Mouse (Mus musculus) heart, embryonic 11.5 days (tissue): ENCODE results near the gene Bcl11a. TPM values are rescaled to one million over a fixed set of nuclear protein-coding genes. Genes with fewer than 3 reads are reported as not detected.

Experiments
- ATAC-seq: fragments of 200-750 bp; cut with Nextera tagmentation; replicated peaks from 2 replicates; pipeline ENCODE4 v1.8.0; 2017; ENCODE audit warnings: moderate library complexity; ENCODE audit not compliant: insufficient number of reproducible peaks, low FRiP score, low TSS enrichment
- H3K27ac ChIP-seq: fragments of 300-500 bp; sonication (generic); 2 replicates; pipeline ENCODE4 v1.5.1; 2014; ENCODE audit warnings: mild to moderate bottlenecking, low read depth, low read length
- H3K27me3 ChIP-seq: fragments of 300-500 bp; sonication (generic); 2 replicates; pipeline ENCODE4 v1.6.1; 2014; ENCODE audit warnings: mild to moderate bottlenecking, low read length, mixed read lengths; ENCODE audit not compliant: control insufficient read depth, insufficient read depth
- H3K36me3 ChIP-seq: fragments of 300-500 bp; sonication (generic); 2 replicates; pipeline ENCODE4 v1.6.1; 2014; ENCODE audit warnings: mild to moderate bottlenecking, low read length, moderate library complexity, mixed read lengths; ENCODE audit not compliant: control insufficient read depth, insufficient read depth
- H3K4me1 ChIP-seq: fragments of 300-500 bp; sonication (generic); 2 replicates; pipeline ENCODE4 v1.6.1; 2014; ENCODE audit warnings: low read length; ENCODE audit not compliant: control insufficient read depth, insufficient read depth
- H3K4me2 ChIP-seq: fragments of 300-500 bp; sonication (generic); 2 replicates; pipeline ENCODE4 v1.6.1; 2014; ENCODE audit warnings: mild to moderate bottlenecking, moderate library complexity
- H3K4me3 ChIP-seq: fragments of 300-500 bp; sonication (generic); 2 replicates; pipeline ENCODE4 v1.5.1; 2014; ENCODE audit warnings: low read depth, low read length
- H3K9ac ChIP-seq: fragments of 300-500 bp; sonication (generic); 2 replicates; pipeline ENCODE4 v1.6.1; 2014; ENCODE audit warnings: mild to moderate bottlenecking, low read depth, low read length, moderate library complexity
- H3K9me3 ChIP-seq: fragments of 300-500 bp; sonication (generic); replicated peaks from 2 replicates; pipeline ENCODE4 v1.6.1; 2016; ENCODE audit warnings: low read length; ENCODE audit not compliant: control insufficient read depth
- WGBS: fragments of 180-500 bp; shearing (Covaris S2); extraction: QIAGEN DNeasy Blood & Tissue Kit; methylation state at CpG from one replicate; pipeline ENCODE4 v1.1.7; 2014; ENCODE audit not compliant: insufficient replicate concordance; 5-methylcytosine and 5-hydroxymethylcytosine counted together
- polyA plus RNA-seq: library from polyadenylated mRNA; unstranded; fragments of >200 nt; fragmentation: Nextera tagmentation; extraction: Ambion mirVana; gene quantifications from 2 replicates; pipeline ENCODE4 v1.2.1, GENCODE M21; 2014

The Bcl11a gene
- polyA plus RNA-seq, 1 experiment from 2014 or later, result 21.7 TPM

- H3K9ac ChIP-seq, result no peak overlapping the region
- no peaks in the 10 kb centered on the region for H3K9me3 ChIP-seq
- no peak overlapping the region for H3K4me2 ChIP-seq
- no peak for ATAC-seq
- no peak overlapping the region for H3K4me3 ChIP-seq
- H3K36me3 ChIP-seq, result no peaks in the 10 kb centered on the region
- H3K27ac ChIP-seq, result no peak overlapping the region
- no peaks in the 10 kb centered on the region for H3K27me3 ChIP-seq
- no peaks in the 10 kb centered on the region for H3K4me1 ChIP-seq
- WGBS, result 86% methylated on average over 6 of the region's 6 CpGs
Measured at GRCm38 (mm10) chr11:24217741-24218333, 140.0 kb downstream of the Bcl11a start.

- Histone ChIP-seq H3K36me3 (no peaks in the 10 kb centered on the region), H3K27ac (no peak overlapping the region), H3K4me3 (no peak overlapping the region), H3K9ac (no peak overlapping the region), H3K4me1 (no peaks in the 10 kb centered on the region), H3K27me3 (no peaks in the 10 kb centered on the region), H3K9me3 (no peaks in the 10 kb centered on the region), H3K4me2 (no peak overlapping the region)
- no peak for ATAC-seq
- WGBS, result 65% methylated on average over 4 of the region's 4 CpGs
Measured at GRCm38 (mm10) chr11:24221601-24222307, 143.9 kb downstream of the Bcl11a start.

Other genes starting within 250 kb of the Bcl11a start
- 11.2 and 13.6 TPM in 2 replicates for gene Papolg, start 182.8 kb upstream of the Bcl11a start, polyA plus RNA-seq
- gene A830031A19Rik, start 3.0 kb upstream of the Bcl11a start, polyA plus RNA-seq, result not detected in 2 replicates